Mouse (Mus musculus) frontal cortex, adult (tissue): ENCODE measurements around the gene B3gnt7.

Experiments
- ATAC-seq: cut with Nextera tagmentation; 2 replicates; pipeline ENCODE4 v1.9.2; 2017; ENCODE audit warnings: mild to moderate bottlenecking, moderate library complexity, mixed read lengths; ENCODE audit not compliant: low TSS enrichment

B3gnt7 gene

GRCm38 (mm10) chr1:86302532-86302931 lies at the start of gene B3gnt7:
Gene B3gnt7, plus strand, starts transcription at chr1:86302832.
- ATAC-seq = no peak

GRCm38 (mm10) chr1:86253410-86253809 lies 49.2 kb upstream of the B3gnt7 start:
- no peak for ATAC-seq

GRCm38 (mm10) chr1:86256311-86256710 lies 46.3 kb upstream of the B3gnt7 start:
- ATAC-seq = no peak

DNA sequence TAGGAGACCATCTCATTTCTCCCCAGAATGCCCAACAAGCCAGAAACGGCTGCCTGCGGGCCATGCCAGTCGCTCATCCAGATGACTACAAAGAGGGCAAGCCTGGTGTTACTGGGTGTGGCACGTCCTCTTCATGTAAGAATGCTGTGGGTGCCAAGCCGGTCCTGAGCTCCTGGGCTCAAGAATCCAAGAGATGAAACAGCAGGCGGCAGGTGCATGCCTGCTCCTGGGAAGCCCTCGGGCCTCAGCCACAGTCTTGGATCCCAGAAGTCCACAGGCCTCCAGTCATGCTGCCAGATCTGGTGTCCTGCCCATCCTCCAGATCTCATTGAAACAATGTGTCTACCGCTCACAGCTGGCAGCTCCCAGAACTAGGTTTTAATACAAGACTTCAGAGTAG lies 45.4 kb upstream of the B3gnt7 start:
- no peak for ATAC-seq

DNA sequence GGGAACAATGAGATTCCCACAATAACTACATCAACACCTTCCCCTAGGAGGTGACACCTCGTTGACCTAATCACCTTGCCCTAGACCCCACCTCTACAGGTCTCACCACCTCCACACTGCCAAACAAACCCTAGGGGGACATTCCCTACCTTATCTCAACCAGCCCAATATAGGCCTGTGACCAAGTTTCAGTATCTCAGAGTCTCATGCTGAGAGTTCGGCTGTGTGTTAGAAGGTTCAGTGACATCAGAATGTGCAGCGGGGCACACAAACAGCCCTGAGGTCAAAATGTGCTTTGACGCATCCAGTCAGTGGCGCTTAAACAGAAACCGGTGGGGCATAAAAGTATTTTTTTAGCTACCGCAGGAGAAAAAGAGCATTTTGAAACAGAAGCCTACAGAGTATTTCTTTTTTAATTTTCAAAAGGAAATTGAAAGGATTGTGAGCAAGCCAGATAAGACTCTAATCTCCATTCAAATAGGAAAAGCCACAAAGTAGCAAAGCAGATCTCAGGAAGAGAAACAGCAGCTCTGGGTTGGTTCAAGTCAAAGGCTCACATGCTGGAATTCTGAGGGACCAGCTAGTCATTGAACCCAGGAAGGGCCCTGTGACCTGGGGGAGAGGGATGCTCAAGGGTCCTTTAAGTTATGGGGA lies 44.3 kb upstream of the B3gnt7 start:
- no peak for ATAC-seq

GRCm38 (mm10) chr1:86263564-86264339 lies 38.9 kb upstream of the B3gnt7 start:
- ATAC-seq = no peak

DNA sequence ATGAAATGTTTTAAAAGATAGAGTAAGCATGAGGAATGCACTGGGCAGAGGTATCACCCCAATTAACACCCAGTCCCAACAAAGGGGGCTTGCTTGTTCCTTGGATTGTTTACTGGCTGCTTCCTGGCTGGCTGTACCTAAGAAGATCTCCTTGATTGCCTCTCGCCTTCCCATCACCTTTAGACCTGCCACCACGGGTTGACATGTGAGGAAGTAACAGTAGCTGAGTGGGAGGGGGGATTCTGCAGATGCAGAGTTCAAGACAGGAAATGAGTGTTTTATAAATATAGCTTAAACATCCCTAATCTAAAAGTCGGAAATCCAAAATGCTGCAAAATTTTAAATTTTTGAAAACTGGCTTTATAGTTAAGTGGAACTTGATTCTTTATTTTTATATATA lies 37.6 kb upstream of the B3gnt7 start:
- no peak for ATAC-seq

GRCm38 (mm10) chr1:86268492-86269189 lies 34.0 kb upstream of the B3gnt7 start:
- no peak for ATAC-seq

DNA sequence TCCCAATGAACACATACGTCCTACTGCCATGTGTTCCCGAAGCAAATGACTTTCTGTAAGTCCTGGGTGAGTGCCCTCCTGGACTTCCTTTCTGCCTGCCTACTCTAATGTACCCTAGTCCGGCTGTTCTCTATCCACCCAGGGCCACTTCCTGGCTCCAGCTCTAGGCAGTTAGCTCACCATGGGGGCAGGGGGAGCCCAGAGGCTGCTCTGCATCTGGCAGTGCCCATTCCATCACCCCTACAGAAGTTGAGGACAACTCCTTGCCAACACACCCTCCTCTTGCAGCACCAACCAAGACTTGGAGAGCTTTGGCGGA lies 33.5 kb upstream of the B3gnt7 start:
- no peak for ATAC-seq

DNA sequence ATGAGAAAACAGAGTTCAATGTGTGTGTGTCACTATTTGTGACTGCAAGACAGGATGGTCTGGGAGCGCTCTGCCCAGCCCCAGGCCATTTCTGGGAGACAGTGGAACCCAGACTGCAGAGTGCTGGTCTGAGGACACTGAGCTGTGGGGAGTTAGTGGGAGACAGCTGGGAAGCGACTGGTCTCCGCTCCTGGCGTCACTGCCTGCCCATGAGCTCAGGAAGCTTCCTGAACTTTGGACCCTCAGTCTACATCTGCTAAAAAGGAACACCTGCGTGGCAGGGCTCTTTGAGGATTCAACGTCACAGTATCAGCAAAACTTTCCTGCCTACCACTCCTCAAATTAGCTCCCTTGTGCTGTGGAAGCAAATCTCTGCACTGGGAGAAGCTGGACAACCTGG lies 30.9 kb upstream of the B3gnt7 start:
- no peak for ATAC-seq

DNA sequence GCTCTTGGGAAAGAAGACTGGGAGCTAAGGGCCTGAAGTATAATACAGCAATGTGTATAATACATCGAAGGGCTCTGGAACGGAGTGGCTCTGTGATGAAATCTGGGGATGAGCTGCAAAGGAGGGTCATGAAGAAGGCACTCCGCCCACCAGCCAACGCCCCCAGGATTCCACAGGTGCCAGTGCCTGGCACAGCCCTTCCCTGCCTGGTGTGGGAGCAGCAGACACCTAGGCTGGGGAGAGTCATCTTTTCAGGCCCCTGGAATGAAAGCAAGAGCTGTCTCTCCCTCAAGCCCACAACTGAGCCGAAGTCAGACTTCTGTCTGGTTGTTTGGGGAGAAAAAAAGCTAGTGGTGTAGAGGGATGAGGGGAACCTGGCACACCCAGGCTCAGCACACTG lies 25.6 kb upstream of the B3gnt7 start:
- ATAC-seq = no peak

DNA sequence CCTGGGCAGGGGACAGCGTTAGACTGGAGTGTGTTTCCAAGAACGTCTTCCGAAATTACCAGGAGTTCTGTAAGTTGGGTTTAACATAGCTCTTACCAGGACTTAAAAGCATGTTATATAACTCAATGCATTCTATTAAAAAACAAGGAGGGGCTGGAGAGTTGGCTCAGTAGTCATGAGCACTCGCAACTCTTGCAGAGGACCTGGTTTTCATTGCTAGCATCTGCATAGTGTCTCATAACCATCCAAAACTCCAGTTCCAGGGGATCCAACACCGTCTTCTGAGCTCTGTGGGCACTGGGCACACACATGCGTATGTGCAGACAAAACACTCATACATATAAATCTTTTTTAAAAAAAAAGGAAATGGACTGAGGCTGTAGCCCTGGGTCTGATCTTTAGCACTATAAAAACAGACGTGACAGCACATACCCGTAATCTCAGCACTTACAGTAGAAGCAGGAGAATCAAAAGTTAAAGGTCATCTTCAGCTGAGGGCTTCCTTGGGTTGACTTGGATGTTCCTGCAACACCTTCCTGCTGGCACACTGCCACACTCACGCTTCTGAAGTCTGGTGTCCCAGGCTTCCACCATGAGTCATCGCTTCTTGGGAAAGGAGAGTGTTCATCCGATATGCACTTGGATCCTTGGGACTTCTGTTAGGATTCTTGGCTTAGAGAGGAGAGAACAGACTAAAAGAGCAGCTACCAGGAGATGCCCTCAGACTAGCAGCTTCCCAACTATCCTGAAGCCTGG lies 20.7 kb upstream of the B3gnt7 start:
- peak; percentile 84 for ATAC-seq

DNA sequence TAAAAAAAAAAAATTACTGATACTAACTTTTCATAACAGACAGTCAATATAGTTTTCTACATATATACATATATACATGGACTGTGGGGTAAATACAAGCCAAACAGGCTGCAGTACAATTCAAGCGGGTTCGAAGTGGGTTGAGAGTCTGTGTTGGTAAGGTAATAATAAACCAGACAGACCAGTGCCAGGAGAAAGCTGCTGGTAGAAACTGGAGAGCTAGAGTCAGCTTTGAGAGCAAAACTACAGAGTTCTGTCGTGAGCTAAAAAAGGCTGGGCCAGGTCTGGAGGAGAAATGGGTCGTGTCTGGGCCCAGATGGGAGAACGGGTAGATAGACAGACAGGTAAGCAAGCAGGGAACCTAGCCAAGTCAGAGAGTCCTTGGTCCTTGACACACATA lies 18.5 kb upstream of the B3gnt7 start:
- ATAC-seq = no peak

DNA sequence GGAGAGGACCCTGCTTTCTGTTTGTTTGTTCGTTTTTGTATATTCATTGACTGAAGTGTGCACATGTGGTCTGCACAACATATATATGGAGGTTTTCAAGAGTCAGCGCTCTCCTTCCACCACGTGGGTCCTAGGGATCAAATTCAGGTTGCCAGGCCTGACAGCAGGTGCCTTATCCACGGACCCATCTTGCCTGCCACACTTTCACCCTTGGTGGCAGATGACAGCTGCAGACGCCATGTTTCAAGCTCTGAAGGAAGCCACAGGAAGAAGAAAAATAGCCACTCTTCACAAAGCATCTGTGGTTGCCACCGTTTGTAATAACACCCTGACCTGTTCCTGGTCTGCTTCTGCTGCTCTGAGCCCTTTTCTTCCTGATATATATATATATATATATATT lies 17.3 kb upstream of the B3gnt7 start:
- ATAC-seq = no peak

GRCm38 (mm10) chr1:86287473-86287872 lies 15.2 kb upstream of the B3gnt7 start:
- no peak for ATAC-seq

DNA sequence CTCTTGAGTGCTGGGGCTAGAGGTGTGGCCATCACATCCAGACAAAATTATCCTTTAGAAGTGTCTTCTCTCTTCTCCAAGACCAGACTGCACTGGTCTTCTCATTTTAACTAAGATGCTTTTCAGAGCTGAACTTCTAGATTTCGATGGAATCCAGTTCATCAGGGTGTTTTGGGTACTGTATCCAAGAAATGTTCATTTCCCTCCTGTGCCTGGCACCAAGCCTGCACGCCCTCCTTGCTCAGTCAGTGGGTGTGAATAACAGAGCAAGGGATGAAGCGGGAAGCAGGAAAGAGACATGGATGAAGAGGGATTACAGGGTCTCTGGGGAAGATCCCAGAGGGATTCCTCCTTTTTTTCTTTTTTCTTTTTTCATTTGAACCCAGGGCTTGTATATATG lies 12.2 kb upstream of the B3gnt7 start:
- ATAC-seq = peak; percentile 55; the same call in 1 of the 2 replicates

GRCm38 (mm10) chr1:86293091-86293490 lies 9.5 kb upstream of the B3gnt7 start:
- no peak for ATAC-seq

GRCm38 (mm10) chr1:86293868-86294267 lies 8.8 kb upstream of the B3gnt7 start:
- no peak for ATAC-seq

DNA sequence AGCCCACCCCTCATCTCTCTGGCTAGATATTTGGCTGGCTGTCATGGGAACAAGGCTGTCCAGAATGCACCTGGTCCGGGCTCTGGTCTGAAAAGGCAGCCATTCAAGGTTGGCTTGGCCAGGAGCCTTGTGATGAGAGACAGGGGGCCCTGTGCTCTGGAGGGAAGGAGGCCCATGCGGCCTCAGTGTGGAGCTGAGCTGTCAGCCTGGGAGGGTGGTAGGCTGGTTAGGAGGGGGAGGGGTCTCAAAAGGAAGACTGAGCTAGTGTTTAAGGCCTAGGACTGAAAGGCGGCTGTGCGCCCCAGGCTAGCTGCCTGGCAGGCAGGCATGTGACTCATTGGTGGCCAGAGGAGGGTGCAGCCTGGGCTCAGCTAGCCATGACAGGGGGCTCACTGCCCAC lies 8.2 kb upstream of the B3gnt7 start:
- ATAC-seq = no peak

GRCm38 (mm10) chr1:86300093-86300492 lies 2.5 kb upstream of the B3gnt7 start:
- no peak for ATAC-seq

- ATAC-seq = no peak
Measured at GRCm38 (mm10) chr1:86300731-86301130, 1.9 kb upstream of the B3gnt7 start.
